Mouse (Mus musculus) embryonic facial prominence, embryonic 10.5 days (tissue): ENCODE data around the gene Abcc3. TPM values are rescaled to one million over a fixed set of nuclear protein-coding genes. Genes with fewer than 3 reads are reported as not detected.
"Not testable (repeated sequence)": the region's sequence is repeated elsewhere in the genome, so short reads cannot be mapped to it uniquely, and the experiment has no call there.

Source experiments
- DNase-seq: peaks from one replicate; pipeline ENCODE4 v3.0.0-alpha.2; 2017; ENCODE audit warnings: low spot score
- H3K27ac ChIP-seq: fragments of 300-500 bp; sonication (generic); replicated peaks from 2 replicates; pipeline ENCODE4 v1.5.1; 2016; ENCODE audit warnings: mild to moderate bottlenecking
- H3K27me3 ChIP-seq: fragments of 300-500 bp; sonication (generic); replicated peaks from 2 replicates; pipeline ENCODE4 v1.6.1; 2016; ENCODE audit warnings: low read depth, mild to moderate bottlenecking; ENCODE audit not compliant: poor library complexity, severe bottlenecking
- H3K36me3 ChIP-seq: fragments of 300-500 bp; sonication (generic); replicated peaks from 2 replicates; pipeline ENCODE4 v1.6.1; 2016; ENCODE audit warnings: mild to moderate bottlenecking, moderate library complexity
- H3K4me1 ChIP-seq: fragments of 300-500 bp; sonication (generic); 2 replicates; pipeline ENCODE4 v1.6.1; 2016
- H3K4me3 ChIP-seq: fragments of 300-500 bp; sonication (generic); 2 replicates; pipeline ENCODE4 v1.5.1; 2016; ENCODE audit warnings: mild to moderate bottlenecking, moderate library complexity
- H3K9me3 ChIP-seq: fragments of 300-500 bp; sonication (generic); 2 replicates; pipeline ENCODE4 v1.6.1; 2016; ENCODE audit warnings: mild to moderate bottlenecking
- WGBS: fragments of 180-500 bp; shearing (Covaris S2); methylation state at CpG from one replicate; pipeline ENCODE4 v1.1.7; 2016; 5-methylcytosine and 5-hydroxymethylcytosine counted together
- polyA plus RNA-seq: library from polyadenylated mRNA; unstranded; fragments of >200 nt; fragmentation: Nextera tagmentation; extraction: Ambion mirVana; gene quantifications from 2 replicates; pipeline ENCODE4 v1.2.1, GENCODE M21; 2016

Abcc3 gene
- polyA plus RNA-seq, 1 experiment from 2014 or later: 0.24 TPM

GRCm38 (mm10) chr11:94400996-94401395 lies 8.2 kb upstream of the Abcc3 start:
- H3K4me3 ChIP-seq: no peak overlapping the region
- H3K27ac ChIP-seq: no peak overlapping the region
- DNase-seq: no peak
- no peaks in the 10 kb centered on the region for H3K36me3 ChIP-seq
- peaks cover 22% of the 10 kb centered on the region for H3K4me1 ChIP-seq
- WGBS: 79% methylated on average over 6 of the region's 6 CpGs
- H3K27me3 ChIP-seq: peaks cover 15% of the 10 kb centered on the region; the same call in 1 of the 2 replicates
- H3K9me3 ChIP-seq: no peaks in the 10 kb centered on the region

- no peak for DNase-seq
- no peaks in the 10 kb centered on the region for H3K9me3 ChIP-seq
- WGBS: 87% methylated on average over 7 of the region's 7 CpGs
These were observed 1.3 kb upstream of the Abcc3 start for GRCm38 (mm10) chr11:94394107-94394506.

GRCm38 (mm10) chr11:94393490-94393889 lies 693 bp upstream of the Abcc3 start:
- not testable (repeated sequence) for H3K4me1 ChIP-seq, H3K9me3 ChIP-seq, H3K27ac ChIP-seq, DNase-seq, H3K4me3 ChIP-seq, H3K36me3 ChIP-seq
- WGBS: 85% methylated on average over 4 of the region's 4 CpGs
- H3K27me3 ChIP-seq: peaks cover 47% of the 10 kb centered on the region

More at GRCm38 (mm10) chr11:94394107-94394506, 1.3 kb upstream of the Abcc3 start:
- H3K36me3 ChIP-seq: no peaks in the 10 kb centered on the region
- peaks cover 8% of the 10 kb centered on the region for H3K4me1 ChIP-seq
- no peak overlapping the region for H3K4me3 ChIP-seq
- H3K27me3 ChIP-seq: peaks cover 47% of the 10 kb centered on the region
- H3K27ac ChIP-seq: no peak overlapping the region

GRCm38 (mm10) chr11:94391661-94392060 lies 1.1 kb downstream of the Abcc3 start:
- Histone ChIP-seq H3K27ac (no peak overlapping the region), H3K27me3 (peaks cover 47% of the 10 kb centered on the region), H3K9me3 (no peaks in the 10 kb centered on the region), H3K36me3 (no peaks in the 10 kb centered on the region), H3K4me1 (peaks cover 14% of the 10 kb centered on the region), H3K4me3 (no peak overlapping the region)
- 91% methylated on average over 10 of the region's 10 CpGs for WGBS
- DNase-seq: no peak

GRCm38 (mm10) chr11:94390825-94391224 lies 2.0 kb downstream of the Abcc3 start:
- WGBS: 87% methylated on average over 6 of the region's 6 CpGs
- no peak overlapping the region for H3K27ac ChIP-seq

GRCm38 (mm10) chr11:94389724-94390396 lies 2.9 kb downstream of the Abcc3 start:
- Histone ChIP-seq H3K9me3 (no peaks in the 10 kb centered on the region), H3K4me1 (peaks cover 31% of the 10 kb centered on the region), H3K36me3 (no peaks in the 10 kb centered on the region), H3K27ac (no peak overlapping the region), H3K27me3 (peaks cover 48% of the 10 kb centered on the region), H3K4me3 (no peak overlapping the region)
- 75% methylated on average over 6 of the region's 6 CpGs for WGBS
- DNase-seq: no peak

More at GRCm38 (mm10) chr11:94390825-94391224, 2.0 kb downstream of the Abcc3 start:
- Histone ChIP-seq H3K9me3 (no peaks in the 10 kb centered on the region), H3K27me3 (peaks cover 47% of the 10 kb centered on the region), H3K4me1 (peaks cover 22% of the 10 kb centered on the region), H3K4me3 (no peak overlapping the region), H3K36me3 (no peaks in the 10 kb centered on the region)
- no peak for DNase-seq

- DNase-seq: no peak
- 78% methylated on average over 4 of the region's 4 CpGs for WGBS
- no peaks in the 10 kb centered on the region for H3K36me3 ChIP-seq
- H3K27ac ChIP-seq: no peak overlapping the region
- H3K9me3 ChIP-seq: no peaks in the 10 kb centered on the region
- H3K4me1 ChIP-seq: peaks cover 31% of the 10 kb centered on the region
- H3K4me3 ChIP-seq: no peak overlapping the region
- H3K27me3 ChIP-seq: peaks cover 41% of the 10 kb centered on the region
These were observed 3.8 kb downstream of the Abcc3 start for GRCm38 (mm10) chr11:94389021-94389420.

GRCm38 (mm10) chr11:94387756-94388155 lies 5.0 kb downstream of the Abcc3 start:
- peaks cover 28% of the 10 kb centered on the region for H3K4me1 ChIP-seq
- no peak overlapping the region for H3K27ac ChIP-seq
- peaks cover 29% of the 10 kb centered on the region for H3K27me3 ChIP-seq
- H3K9me3 ChIP-seq: no peaks in the 10 kb centered on the region
- no peak overlapping the region for H3K4me3 ChIP-seq
- 66% methylated on average over 4 of the region's 4 CpGs for WGBS
- H3K36me3 ChIP-seq: no peaks in the 10 kb centered on the region
- DNase-seq: no peak

GRCm38 (mm10) chr11:94385977-94386771 lies 6.6 kb downstream of the Abcc3 start:
- peak; percentile 30 for DNase-seq
- Histone ChIP-seq H3K27me3 (peaks cover 13% of the 10 kb centered on the region), H3K4me1 (peaks cover 23% of the 10 kb centered on the region), H3K27ac (0 out of 2 replicates have a peak overlapping the region, but pooled peaks have one; percentile 12), H3K9me3 (no peaks in the 10 kb centered on the region), H3K4me3 (no peak overlapping the region), H3K36me3 (no peaks in the 10 kb centered on the region)
- 41% methylated on average over 12 of the region's 12 CpGs for WGBS

GRCm38 (mm10) chr11:94379736-94380135 lies 13.1 kb downstream of the Abcc3 start:
- Histone ChIP-seq H3K27me3 (peaks cover under 1% of the 10 kb centered on the region; the same call in 1 of the 2 replicates), H3K4me1 (peaks cover 3% of the 10 kb centered on the region; the same call in 1 of the 2 replicates), H3K9me3 (no peaks in the 10 kb centered on the region), H3K27ac (no peak overlapping the region), H3K36me3 (no peaks in the 10 kb centered on the region), H3K4me3 (no peak overlapping the region)
- DNase-seq: no peak
- 74% methylated on average over 8 of the region's 8 CpGs for WGBS

GRCm38 (mm10) chr11:94379061-94379460 lies 13.7 kb downstream of the Abcc3 start:
- Histone ChIP-seq H3K27me3 (no peaks in the 10 kb centered on the region), H3K27ac (no peak overlapping the region), H3K9me3 (no peaks in the 10 kb centered on the region), H3K4me3 (no peak overlapping the region), H3K4me1 (peaks cover 3% of the 10 kb centered on the region; the same call in 1 of the 2 replicates), H3K36me3 (no peaks in the 10 kb centered on the region)
- no peak for DNase-seq
- WGBS: 30% methylated on average over 2 of the region's 2 CpGs

- H3K27ac ChIP-seq: no peak overlapping the region
- H3K9me3 ChIP-seq: no peaks in the 10 kb centered on the region
- WGBS: 90% methylated on average over 13 of the region's 13 CpGs
These were observed 18.4 kb downstream of the Abcc3 start for GRCm38 (mm10) chr11:94374276-94374948.

More at GRCm38 (mm10) chr11:94374276-94374948, 18.4 kb downstream of the Abcc3 start:
- no peaks in the 10 kb centered on the region for H3K36me3 ChIP-seq
- peaks cover 14% of the 10 kb centered on the region for H3K4me1 ChIP-seq
- H3K4me3 ChIP-seq: no peak overlapping the region
- peaks cover 28% of the 10 kb centered on the region for H3K27me3 ChIP-seq
- DNase-seq: no peak
